Mouse (Mus musculus) activated CD4-positive, CD25-positive, alpha-beta regulatory T cell (primary cell): Measurements from ENCODE around the gene Hras. TPM values are rescaled to one million over a fixed set of nuclear protein-coding genes. Genes with fewer than 3 reads are reported as not detected.

Experiments
- polyA plus RNA-seq, 2 experiments: library from polyadenylated mRNA; unstranded; fragments of 100-300 nt; shearing (Covaris generic); gene quantifications; one replicate each; pipeline ENCODE4 v1.2.1; 2017

Hras gene
- 10 to 100 TPM; 56.0 to 61.9 TPM for polyA plus RNA-seq

DNA sequence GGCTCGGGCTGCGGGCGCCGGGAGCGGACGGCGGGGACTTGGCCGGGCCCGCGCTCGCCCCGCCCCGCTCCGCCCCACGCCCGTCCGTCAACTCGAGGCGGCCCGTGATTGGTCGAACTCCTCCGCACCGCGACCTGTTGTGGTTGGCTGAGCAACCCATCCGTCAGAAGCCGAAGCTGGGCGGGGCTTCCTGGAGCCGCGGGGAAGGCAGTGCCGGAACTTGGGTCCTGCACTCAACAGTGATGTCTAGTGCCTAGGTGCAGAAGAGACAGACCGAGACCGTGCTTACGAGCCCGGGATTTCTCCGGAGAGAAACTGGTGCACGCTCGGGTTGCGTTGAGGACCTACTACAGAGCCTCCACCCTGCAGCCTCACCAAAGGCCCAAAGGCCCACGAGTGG is at the start of gene Hras, which contains the start of gene Lrrc56:
Gene Hras (minus strand): TSS at position 58 of the 400 bp plus-strand sequence.
Gene Lrrc56 (plus strand): TSS at position 210 of the 400 bp plus-strand sequence.

DNA sequence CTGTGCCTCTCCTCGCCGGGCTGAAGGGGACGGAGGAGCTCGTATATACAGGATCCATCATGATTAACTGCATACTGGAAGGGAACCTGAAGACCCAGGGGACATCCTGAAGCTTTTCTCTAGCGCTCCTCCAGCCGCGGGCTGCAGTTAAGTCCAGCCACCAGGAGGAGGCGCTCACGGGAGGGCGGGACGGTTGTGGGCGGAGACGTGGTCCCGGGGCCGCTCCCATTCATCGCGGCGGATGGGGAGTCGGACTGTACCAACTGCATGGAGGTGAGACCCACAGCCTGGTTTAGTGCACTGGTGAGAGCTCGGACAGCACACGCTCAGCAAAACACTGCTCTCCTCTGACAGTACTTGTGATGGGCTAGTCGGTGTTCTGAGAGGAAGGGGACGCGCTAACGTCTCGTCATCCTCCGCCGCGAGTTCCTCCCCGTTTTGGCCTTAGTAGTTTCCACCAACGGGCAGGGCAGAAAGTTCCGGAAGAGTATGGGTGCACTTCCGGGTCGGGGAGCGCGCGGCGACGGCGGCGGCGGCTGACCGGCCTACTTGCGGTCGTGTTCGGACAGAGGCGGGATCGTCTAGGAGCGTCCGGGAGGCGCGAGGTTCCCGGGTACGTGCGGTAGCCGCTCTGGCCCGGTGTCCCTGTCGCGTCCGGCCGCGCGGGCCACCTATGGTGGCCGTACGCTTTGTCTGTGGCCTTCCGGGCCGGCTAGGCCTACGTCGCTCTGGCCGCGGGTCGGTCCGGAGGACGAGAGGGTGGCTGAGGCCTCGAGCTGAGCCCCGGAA is 34.7 kb upstream of the Hras start, which contains the start of gene Phrf1:
Gene Phrf1 (plus strand): TSS at position 506 of the 789 bp plus-strand sequence.

GRCm38 (mm10) chr7:141215101-141215879 is 21.5 kb upstream of the Hras start, which contains the start of gene Rassf7:
TSS of gene Rassf7 (plus strand) at chr7:141215860.

DNA sequence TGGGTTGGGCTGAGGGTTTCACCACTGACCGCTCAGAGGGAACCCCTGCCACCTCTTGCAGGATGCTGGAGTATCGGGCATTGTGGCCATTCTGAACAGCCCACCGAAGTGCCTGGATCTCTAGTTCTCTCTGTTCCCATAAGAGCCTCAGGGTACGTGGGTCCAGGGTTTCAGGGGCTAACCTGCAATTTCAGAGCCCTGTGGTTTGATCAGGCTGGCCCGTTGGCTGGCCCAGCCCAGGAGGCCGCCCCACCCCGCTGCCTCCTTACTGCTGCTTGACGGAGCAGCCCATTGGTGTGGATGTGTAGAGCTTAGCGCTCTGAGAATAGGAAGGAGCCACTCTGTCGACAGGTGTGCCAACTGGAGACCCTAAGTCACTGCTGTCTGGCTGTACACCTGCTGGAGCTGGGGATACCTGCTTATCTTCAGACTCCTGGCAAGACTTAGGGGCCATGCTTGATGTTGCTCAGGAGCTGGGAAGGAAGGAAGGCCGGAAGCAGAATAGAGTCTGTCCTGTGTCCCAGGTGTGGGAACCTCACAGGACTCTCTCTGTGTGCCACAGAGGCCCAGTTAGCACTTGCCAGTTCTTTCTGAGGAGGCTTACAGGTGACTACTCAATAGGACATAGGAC is 19.9 kb upstream of the Hras start, which contains the start of gene Lmntd2:
Gene Lmntd2 (minus strand): TSS at position 476 of the 631 bp plus-strand sequence.

DNA sequence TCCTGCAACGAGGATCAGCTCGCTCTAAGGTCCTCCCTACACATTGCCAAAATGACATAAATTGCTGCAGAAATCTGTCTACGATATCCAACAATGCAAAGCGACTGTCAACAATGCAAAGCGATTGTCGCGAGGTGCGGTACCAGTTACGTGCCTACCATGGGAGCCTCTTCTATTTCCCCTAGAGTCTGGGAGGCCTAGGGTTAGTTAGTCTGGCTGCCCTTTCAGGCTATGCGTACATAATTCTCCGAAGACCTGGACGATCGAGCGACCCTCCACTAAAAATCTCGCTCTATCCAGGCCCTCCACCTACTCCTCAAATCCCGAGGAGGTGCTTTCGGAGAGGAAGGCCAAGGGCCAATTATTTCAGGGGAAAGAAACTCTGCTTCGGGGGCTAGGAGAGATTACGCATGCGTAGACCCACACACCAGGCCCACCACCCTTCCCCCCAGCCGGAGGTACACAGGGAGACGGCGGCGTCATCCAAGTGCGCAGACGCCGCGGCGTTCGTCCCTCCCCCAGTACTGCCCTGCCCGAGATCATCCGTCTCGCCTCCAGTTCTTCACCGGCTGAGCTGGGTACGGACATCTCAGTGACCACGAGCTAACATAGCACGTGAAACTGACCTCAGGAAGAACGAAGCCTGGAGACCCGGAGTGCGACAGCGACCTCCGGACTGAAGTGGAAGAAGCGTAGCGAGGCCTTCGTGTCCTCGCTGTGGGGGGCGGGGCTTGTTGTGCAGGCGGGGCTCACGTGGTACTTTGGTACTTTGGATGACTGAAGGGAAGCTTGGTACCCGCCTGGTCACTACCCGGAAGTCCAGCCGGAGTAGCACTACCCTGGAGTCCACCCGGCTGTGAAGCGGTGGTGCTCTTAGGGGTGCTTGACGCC is 21.4 kb downstream of the Hras start, which contains the start of gene Rnh1:
Gene Rnh1 (minus strand): TSS at position 742 of the 891 bp plus-strand sequence.

Other genes starting within 250 kb of the Hras start
- gene Ifitm5, start 243.7 kb downstream of the Hras start, polyA plus RNA-seq = under 1 TPM in 1 of 2 experiments, not detected in 1; 0.57 TPM
- gene Gm45717, start 238.1 kb downstream of the Hras start, polyA plus RNA-seq = not detected
- 100 to 1,000 TPM in 1 of 2 experiments, 10 to 100 TPM in 1; 67.1 to 119 TPM for gene Ifitm2, start 238.0 kb downstream of the Hras start, polyA plus RNA-seq
- 10 to 100 TPM in 1 of 2 experiments, 1 to 10 TPM in 1; 2.5 to 20.2 TPM for gene Ifitm1, start 226.8 kb downstream of the Hras start, polyA plus RNA-seq
- 10 to 100 TPM; 14.6 to 31.5 TPM for gene Ifitm3, start 183.2 kb downstream of the Hras start, polyA plus RNA-seq
- gene Ifitm6, start 176.1 kb downstream of the Hras start, polyA plus RNA-seq = 1 to 10 TPM in 1 of 2 experiments, under 1 TPM in 1; 0.75 to 1.2 TPM
- gene Gm17387, start 164.9 kb downstream of the Hras start, polyA plus RNA-seq = not detected
- gene B4galnt4, start 132.9 kb downstream of the Hras start, polyA plus RNA-seq = 10 to 100 TPM in 1 of 2 experiments, 1 to 10 TPM in 1; 9.9 to 21.4 TPM
- gene Pkp3, start 115.8 kb downstream of the Hras start, polyA plus RNA-seq = 100 to 1,000 TPM; 238 to 385 TPM
- 100 to 1,000 TPM; 176 to 187 TPM for gene Sigirr, start 93.4 kb downstream of the Hras start, polyA plus RNA-seq
- not detected for gene Ano9, start 76.2 kb downstream of the Hras start, polyA plus RNA-seq
- gene Ptdss2, start 71.6 kb downstream of the Hras start, polyA plus RNA-seq = 10 to 100 TPM; 17.3 to 22.2 TPM
- 100 to 1,000 TPM; 107 to 150 TPM for gene Rnh1, start 21.1 kb downstream of the Hras start, polyA plus RNA-seq
- gene Lrrc56, start 152 bp upstream of the Hras start, polyA plus RNA-seq = 1 to 10 TPM; 2.2 to 5.0 TPM
- gene Lmntd2, start 20.1 kb upstream of the Hras start, polyA plus RNA-seq = 1 to 10 TPM; 8.3 to 9.9 TPM
- 10 to 100 TPM; 18.6 to 23.4 TPM for gene Rassf7, start 21.9 kb upstream of the Hras start, polyA plus RNA-seq
- 10 to 100 TPM; 55.5 to 85.8 TPM for gene Phrf1, start 34.8 kb upstream of the Hras start, polyA plus RNA-seq
- gene Irf7, start 72.5 kb upstream of the Hras start, polyA plus RNA-seq = 100 to 1,000 TPM; 105 to 126 TPM
- gene Cdhr5, start 82.8 kb upstream of the Hras start, polyA plus RNA-seq = under 1 TPM in 1 of 2 experiments, not detected in 1; 0.07 TPM
- not detected for gene Sct, start 85.1 kb upstream of the Hras start, polyA plus RNA-seq
- gene Drd4, start 98.0 kb upstream of the Hras start, polyA plus RNA-seq = under 1 TPM in 1 of 2 experiments, not detected in 1; 0.06 TPM
- gene Deaf1, start 133.7 kb upstream of the Hras start, polyA plus RNA-seq = 10 to 100 TPM; 48.0 to 58.2 TPM
- 10 to 100 TPM; 37.5 to 40.6 TPM for gene Tmem80, start 133.7 kb upstream of the Hras start, polyA plus RNA-seq
- under 1 TPM in 1 of 2 experiments, not detected in 1; 0.09 TPM for gene Eps8l2, start 144.9 kb upstream of the Hras start, polyA plus RNA-seq
- gene Taldo1, start 198.2 kb upstream of the Hras start, polyA plus RNA-seq = 100 to 1,000 TPM; 342 to 415 TPM
- gene Gatd1, start 220.1 kb upstream of the Hras start, polyA plus RNA-seq = 10 to 100 TPM; 72.8 to 73.0 TPM
- under 1 TPM; 0.39 to 0.96 TPM for gene Cend1, start 235.5 kb upstream of the Hras start, polyA plus RNA-seq
- gene Slc25a22, start 243.9 kb upstream of the Hras start, polyA plus RNA-seq = 10 to 100 TPM; 56.7 to 57.4 TPM